16 mouse cellular contexts compared by ENCODE assay signal in the genomic region with DNA sequence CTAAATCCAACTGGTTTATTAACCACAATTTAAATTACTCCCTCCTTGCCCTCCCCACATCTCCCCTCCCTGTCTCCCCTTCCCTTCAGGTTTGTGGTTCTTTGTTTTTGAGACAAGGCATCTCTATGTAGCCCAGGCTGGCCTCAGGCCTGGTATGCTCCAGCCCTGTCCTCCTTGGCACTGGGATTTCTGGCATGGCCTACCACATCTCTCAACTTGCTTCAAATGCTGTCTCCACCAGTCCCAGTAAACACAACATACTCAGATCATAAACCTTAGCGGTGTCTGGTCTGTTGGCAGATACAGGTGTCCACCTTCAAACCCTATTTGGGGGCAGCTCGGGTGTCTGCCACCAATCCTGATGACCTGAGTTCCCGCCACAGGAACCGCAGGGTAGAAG. TPM values are rescaled to one million over a fixed set of nuclear protein-coding genes. Genes with fewer than 3 reads are reported as not detected.
A peak's percentile ranks its signal among the peaks of the same experiment; 100 is the strongest.
DNase-seq lines count a peak whose midpoint lies in the region; ATAC-seq and TF ChIP-seq lines count a peak whose summit lies in the region.
"Had no signal": no experiment of that assay in that cellular context is flagged by ENCODE, and none has a peak within 500 bp of the region (broad histone marks: within the 10 kb centered on the region; RNA-seq: fewer than 3 reads in every experiment).

No protein-coding gene starts in this region.

- no peak for TF ChIP-seq CTCF in kidney, adult 2 months (conservative IDR thresholded peaks at IDR 0.05; ENCODE audit: insufficient read depth, insufficient read length, low read depth, low read length)

- no peak for ATAC-seq in lung, embryonic 16.5 days (ENCODE audit: low read depth)
- ATAC-seq in stomach, embryonic 16.5 days (ENCODE audit: insufficient read depth, low FRiP score): no peak
- ATAC-seq: forebrain, postnatal 0 days; midbrain, embryonic 15.5 days had no signal

- peak; percentile 35 for DNase-seq in cerebellum, adult 9-10 months
- DNase-seq in cerebellum, adult 11 months: no peak
- DNase-seq in kidney, adult 2 months: no peak
- DNase-seq in kidney, postnatal 4 days: no peak
- no peak for DNase-seq in lung, postnatal 36 days
- DNase-seq in left cerebral cortex, postnatal 36 days (ENCODE audit: low spot score in 2 of 2): no peak
- DNase-seq: adrenal gland, adult 8-10 months; forebrain, postnatal 0 days; thymus, postnatal 14 days had no signal

- H3K27me3 ChIP-seq in kidney, adult 2 months (replicated peaks; ENCODE audit: control insufficient read depth, insufficient read depth, low read length): no peaks in the 10 kb centered on the region
- no peaks in the 10 kb centered on the region for H3K27me3 ChIP-seq in lung, embryonic 16.5 days (ENCODE audit: control insufficient read depth, insufficient read depth, low read depth, low read length)
- no peaks in the 10 kb centered on the region for H3K27me3 ChIP-seq in stomach, embryonic 16.5 days (ENCODE audit: control insufficient read depth, insufficient read depth, low read length)
- H3K27me3 ChIP-seq: midbrain, embryonic 15.5 days; neural tube, embryonic 12.5 days had no signal

- TF ChIP-seq POLR2A in kidney, adult 2 months (IDR thresholded peaks at IDR 0.05; ENCODE audit: low read depth, low read length): no peak

- intact Hi-C loops in left cerebral cortex, postnatal 36 days (cut with DNase I): no loop called here

- 53% methylated on average over 4 of the region's 4 CpGs for WGBS in kidney, adult 2 months
- WGBS in lung, embryonic 16.5 days: 48% methylated on average over 4 of the region's 4 CpGs
- WGBS in stomach, embryonic 16.5 days: 57% methylated on average over 4 of the region's 4 CpGs

- no peak overlapping the region for H3K4me3 ChIP-seq in kidney, adult 2 months (ENCODE audit: insufficient read depth, low read depth, low read length)
- H3K4me3 ChIP-seq in lung, embryonic 16.5 days (ENCODE audit: low read length): no peak overlapping the region
- H3K4me3 ChIP-seq in stomach, embryonic 16.5 days (replicated peaks; ENCODE audit: low read length): no peak overlapping the region
- H3K4me3 ChIP-seq: layer of hippocampus, adult 2 months; midbrain, embryonic 15.5 days; neural tube, embryonic 12.5 days had no signal

- no peaks in the 10 kb centered on the region for H3K36me3 ChIP-seq in kidney, adult 2 months (ENCODE audit: control insufficient read depth, insufficient read depth, low read length)
- H3K36me3 ChIP-seq in lung, embryonic 16.5 days (ENCODE audit: control insufficient read depth, insufficient read depth, low read length): no peaks in the 10 kb centered on the region
- no peaks in the 10 kb centered on the region for H3K36me3 ChIP-seq in stomach, embryonic 16.5 days (ENCODE audit: control insufficient read depth, insufficient read depth, low read length)
- H3K36me3 ChIP-seq: midbrain, embryonic 15.5 days; neural tube, embryonic 12.5 days had no signal

- no peak overlapping the region for H3K9ac ChIP-seq in lung, embryonic 16.5 days (ENCODE audit: low read length)
- 0 out of 2 replicates have a peak overlapping the region, but pooled peaks have one; percentile 16 for H3K9ac ChIP-seq in stomach, embryonic 16.5 days (ENCODE audit: low read length)
- H3K9ac ChIP-seq: forebrain, postnatal 0 days; hindbrain, embryonic 14.5 days; midbrain, embryonic 15.5 days; neural tube, embryonic 12.5 days had no signal

- peaks cover 35% of the 10 kb centered on the region for H3K4me1 ChIP-seq in kidney, adult 2 months (ENCODE audit: control insufficient read depth, insufficient read depth, low read length)
- H3K4me1 ChIP-seq in lung, embryonic 16.5 days (replicated peaks; ENCODE audit: control insufficient read depth, insufficient read depth, low read length): peaks cover 74% of the 10 kb centered on the region
- peaks cover 61% of the 10 kb centered on the region for H3K4me1 ChIP-seq in stomach, embryonic 16.5 days (ENCODE audit: control insufficient read depth, insufficient read depth, low read length)
- H3K4me1 ChIP-seq: neural tube, embryonic 12.5 days had no signal

- peak overlapping the region; percentile 40 for H3K4me2 ChIP-seq in lung, embryonic 16.5 days (ENCODE audit: low read depth, low read length)
- no peak overlapping the region for H3K4me2 ChIP-seq in stomach, embryonic 16.5 days (ENCODE audit: low read depth, low read length)
- H3K4me2 ChIP-seq: hindbrain, embryonic 14.5 days; midbrain, embryonic 15.5 days; neural tube, embryonic 12.5 days had no signal

- H3K9me3 ChIP-seq in lung, embryonic 16.5 days (ENCODE audit: control insufficient read depth, low read length): no peaks in the 10 kb centered on the region
- no peaks in the 10 kb centered on the region for H3K9me3 ChIP-seq in stomach, embryonic 16.5 days (replicated peaks; ENCODE audit: control insufficient read depth, low read length)
- H3K9me3 ChIP-seq: midbrain, embryonic 15.5 days; neural tube, embryonic 12.5 days had no signal

- peak overlapping the region; percentile 81 for H3K27ac ChIP-seq in kidney, adult 2 months (ENCODE audit: insufficient read depth, low read depth, low read length)
- peak overlapping the region; percentile 88 for H3K27ac ChIP-seq in lung, embryonic 16.5 days (ENCODE audit: low read length)
- peak overlapping the region; percentile 76 for H3K27ac ChIP-seq in stomach, embryonic 16.5 days (ENCODE audit: low read length)
- H3K27ac ChIP-seq: hindbrain, embryonic 14.5 days; layer of hippocampus, adult 2 months; macrophage; midbrain, embryonic 15.5 days; neural tube, embryonic 12.5 days had no signal

RNA-seq across cellular contexts. Expression of gene H6pd, which starts 5.2 kb away (rescaled TPM):
- 137 and 161 TPM in 2 replicates for polyA plus RNA-seq in kidney, adult 2 months (2012; rRNA removed)
- polyA plus RNA-seq in lung, embryonic 16.5 days (2015; fragmentation: Nextera tagmentation; extraction: Ambion mirVana): 38.3 and 39.6 TPM in 2 replicates
- polyA plus RNA-seq in stomach, embryonic 16.5 days (2015; fragmentation: Nextera tagmentation; extraction: Ambion mirVana): 14.9 and 15.2 TPM in 2 replicates
- total RNA-seq in left cerebral cortex, postnatal 36 days (2021): 10 to 100 TPM; 12.5 to 14.3 TPM

RNA-seq across cellular contexts. Expression of gene Spsb1, which starts 48.8 kb away (rescaled TPM):
- polyA plus RNA-seq in kidney, adult 2 months (2012; rRNA removed): 6.5 and 6.7 TPM in 2 replicates
- 14.9 and 15.1 TPM in 2 replicates for polyA plus RNA-seq in lung, embryonic 16.5 days (2015; fragmentation: Nextera tagmentation; extraction: Ambion mirVana)
- 14.6 and 17.0 TPM in 2 replicates for polyA plus RNA-seq in stomach, embryonic 16.5 days (2015; fragmentation: Nextera tagmentation; extraction: Ambion mirVana)
- total RNA-seq in left cerebral cortex, postnatal 36 days (2021): 10 to 100 TPM; 17.1 to 19.0 TPM
